Mouse (Mus musculus) large intestine, adult 2 months (tissue): ENCODE results near the gene Isoc2b. TPM values are rescaled to one million over a fixed set of nuclear protein-coding genes. Genes with fewer than 3 reads are reported as not detected.
"Not testable (repeated sequence)": the region's sequence is repeated elsewhere in the genome, so short reads cannot be mapped to it uniquely, and the experiment has no call there.

Source experiments
- DNase-seq: peaks from one replicate; pipeline ENCODE4 v3.0.0-alpha.2; 2012; ENCODE audit warnings: low read depth, low spot score
- WGBS: fragments of 180-500 bp; shearing (Covaris S2); methylation state at CpG from one replicate; pipeline ENCODE4 v1.1.7; 2018; 5-methylcytosine and 5-hydroxymethylcytosine counted together
- polyA plus RNA-seq: library from polyadenylated mRNA; depleted of rRNA; stranded (reverse); fragments of >200 nt; gene quantifications from 2 replicates; pipeline ENCODE4 v1.2.3, GENCODE M21; 2012; rRNA removed

Gene Isoc2b
- 20.4 and 27.2 TPM in 2 replicates for polyA plus RNA-seq

- DNase-seq, result no peak
- 31% methylated on average over 6 of the region's 6 CpGs for WGBS
Measured at GRCm38 (mm10) chr7:4870133-4870532, at the start of gene Isoc2b. TSS of gene Isoc2b (minus strand) at chr7:4870258.

- 91% methylated on average over 21 of the region's 21 CpGs for WGBS
- DNase-seq, result no peak
Measured at GRCm38 (mm10) chr7:4919096-4919495, 49.0 kb upstream of the Isoc2b start.

GRCm38 (mm10) chr7:4918681-4919080 is 48.6 kb upstream of the Isoc2b start:
- WGBS, result 95% methylated on average over 15 of the region's 15 CpGs
- no peak for DNase-seq

- no peak for DNase-seq
- WGBS, result 91% methylated on average over 2 of the region's 2 CpGs
Measured at GRCm38 (mm10) chr7:4917494-4917893, 47.4 kb upstream of the Isoc2b start.

GRCm38 (mm10) chr7:4915669-4916416 is 45.8 kb upstream of the Isoc2b start:
- 11% methylated on average over 14 of the region's 14 CpGs for WGBS
- DNase-seq, result no peak

GRCm38 (mm10) chr7:4915007-4915665 is 45.1 kb upstream of the Isoc2b start, which contains the start of gene Zfp628:
TSS of gene Zfp628 (plus strand) at chr7:4915217.
- peak; percentile 78 for DNase-seq
- WGBS, result under 1% methylated on average over 56 of the region's 56 CpGs

GRCm38 (mm10) chr7:4912248-4912647 is 42.2 kb upstream of the Isoc2b start:
- WGBS, result 71% methylated on average over 5 of the region's 5 CpGs
- DNase-seq, result no peak

GRCm38 (mm10) chr7:4911561-4911960 is 41.5 kb upstream of the Isoc2b start:
- 39% methylated on average over 9 of the region's 9 CpGs for WGBS
- DNase-seq, result no peak

- no peak for DNase-seq
- 73% methylated on average over 10 of the region's 10 CpGs for WGBS
Measured at GRCm38 (mm10) chr7:4906466-4906950, 36.5 kb upstream of the Isoc2b start, which contains the start of gene Gm36210. TSS of gene Gm36210 (minus strand) at chr7:4906516.

GRCm38 (mm10) chr7:4902404-4902803 is 32.3 kb upstream of the Isoc2b start:
- 65% methylated on average over 9 of the region's 9 CpGs for WGBS
- no peak for DNase-seq

- DNase-seq, result no peak
- WGBS, result 66% methylated on average over 8 of the region's 8 CpGs
Measured at GRCm38 (mm10) chr7:4901171-4901570, 31.1 kb upstream of the Isoc2b start.

- WGBS, result 48% methylated on average over 11 of the region's 11 CpGs
- no peak for DNase-seq
Measured at GRCm38 (mm10) chr7:4900523-4900851, 30.4 kb upstream of the Isoc2b start.

- WGBS, result 6% methylated on average over 19 of the region's 19 CpGs
Measured at GRCm38 (mm10) chr7:4899649-4900522, 29.8 kb upstream of the Isoc2b start.

GRCm38 (mm10) chr7:4898851-4899648 is 29.0 kb upstream of the Isoc2b start:
- 27% methylated on average over 18 of the region's 18 CpGs for WGBS
- no peak for DNase-seq

More at GRCm38 (mm10) chr7:4899649-4900522, 29.8 kb upstream of the Isoc2b start:
- no peak for DNase-seq

GRCm38 (mm10) chr7:4895186-4895585 is 25.1 kb upstream of the Isoc2b start:
- 55% methylated on average over 11 of the region's 11 CpGs for WGBS
- no peak for DNase-seq

- no peak for DNase-seq
- WGBS, result 6% methylated on average over 4 of the region's 4 CpGs
Measured at GRCm38 (mm10) chr7:4886680-4887079, 16.6 kb upstream of the Isoc2b start.

- DNase-seq, result not testable (repeated sequence)
- 41% methylated on average over 1 of the region's 1 CpGs for WGBS
Measured at GRCm38 (mm10) chr7:4879036-4879435, 9.0 kb upstream of the Isoc2b start.

GRCm38 (mm10) chr7:4878186-4878585 is 8.1 kb upstream of the Isoc2b start:
- no peak for DNase-seq

- 2% methylated on average over 11 of the region's 11 CpGs for WGBS
Measured at GRCm38 (mm10) chr7:4877226-4877625, 7.2 kb upstream of the Isoc2b start.

More at GRCm38 (mm10) chr7:4877226-4877625, 7.2 kb upstream of the Isoc2b start:
- DNase-seq, result no peak
